Mouse (Mus musculus) olfactory bulb, adult 2 months (tissue): Measurements from ENCODE around the gene Crb2.

Source experiments
- CTCF ChIP-seq: fragments of 200-500 bp; IDR thresholded peaks from 2 replicates; pipeline ENCODE4 v1.5.1; 2012; ENCODE audit warnings: low read depth, mild to moderate bottlenecking, low read length, moderate library complexity; ENCODE audit not compliant: insufficient read depth
- POLR2A ChIP-seq: fragments of 200-500 bp; IDR thresholded peaks from 2 replicates; pipeline ENCODE4 v1.6.1; 2012; ENCODE audit warnings: mild to moderate bottlenecking, low read depth, low read length, moderate library complexity; ENCODE audit not compliant: insufficient read depth

GRCm38 (mm10) chr2:37823826-37824225 is 47.8 kb downstream of the Crb2 start:
- TF ChIP-seq CTCF, result no peak
- TF ChIP-seq POLR2A, result no peak
